Mouse (Mus musculus): Measurements from ENCODE around the gene Hoxa6. TPM values are rescaled to one million over a fixed set of nuclear protein-coding genes. Genes with fewer than 3 reads are reported as not detected.
A peak's percentile ranks its signal among the peaks of the same experiment; 100 is the strongest.

Hoxa6 gene
- polyA plus RNA-seq, 1 experiment from 2014 or later: 0.95 TPM

GRCm38 (mm10) chr6:52183311-52184080, 25.0 kb downstream of the Hoxa6 start:
- DNase-seq (ENCODE audit: low spot score): no peak
- 27% methylated on average over 10 of the region's 10 CpGs for WGBS
- Histone ChIP-seq H3K4me3 (ENCODE audit: low read depth, low read length) (no peak overlapping the region), H3K4me1 (ENCODE audit: insufficient read depth, low read depth, low read length) (0 out of 2 replicates have a peak, but pooled peaks cover 6% of the 10 kb centered on the region), H3K4me2 (replicated peaks; ENCODE audit: low read depth, low read length) (no peak overlapping the region), H3K36me3 (ENCODE audit: insufficient read depth, low read length) (no peaks in the 10 kb centered on the region), H3K9ac (replicated peaks; ENCODE audit: low read depth) (no peak overlapping the region), H3K27ac (ENCODE audit: low read length) (no peak overlapping the region), H3K9me3 (ENCODE audit: low read length) (no peaks in the 10 kb centered on the region), H3K27me3 (replicated peaks; ENCODE audit: insufficient read depth, low read length) (peaks cover 22% of the 10 kb centered on the region)
- no peak for ATAC-seq
- TF ChIP-seq EP300 (IDR thresholded peaks at IDR 0.05): no peak
- no peak for TF ChIP-seq CTCF (IDR thresholded peaks at IDR 0.05)

- H3K9ac ChIP-seq (replicated peaks; ENCODE audit: low read depth): no peak overlapping the region
- ATAC-seq (no peak), DNase-seq (ENCODE audit: low spot score) (no peak)
- H3K4me1 ChIP-seq (ENCODE audit: insufficient read depth, low read depth, low read length): 0 out of 2 replicates have a peak, but pooled peaks cover 6% of the 10 kb centered on the region
- no peak overlapping the region for H3K27ac ChIP-seq (ENCODE audit: low read length)
- no peaks in the 10 kb centered on the region for H3K9me3 ChIP-seq (ENCODE audit: low read length)
- TF ChIP-seq EP300 (IDR thresholded peaks at IDR 0.05): no peak
- TF ChIP-seq CTCF (IDR thresholded peaks at IDR 0.05): no peak
- WGBS: 61% methylated on average over 1 of the region's 1 CpGs
- H3K4me2 ChIP-seq (replicated peaks; ENCODE audit: low read depth, low read length): no peak overlapping the region
- no peaks in the 10 kb centered on the region for H3K36me3 ChIP-seq (ENCODE audit: insufficient read depth, low read length)
- peaks cover 22% of the 10 kb centered on the region for H3K27me3 ChIP-seq (replicated peaks; ENCODE audit: insufficient read depth, low read length)
- no peak overlapping the region for H3K4me3 ChIP-seq (ENCODE audit: low read depth, low read length)
These were observed 25.7 kb downstream of the Hoxa6 start for GRCm38 (mm10) chr6:52182793-52183192.

GRCm38 (mm10) chr6:52182030-52182429, 26.5 kb downstream of the Hoxa6 start:
- Histone ChIP-seq H3K9me3 (ENCODE audit: low read length) (no peaks in the 10 kb centered on the region), H3K36me3 (ENCODE audit: insufficient read depth, low read length) (no peaks in the 10 kb centered on the region), H3K4me1 (ENCODE audit: insufficient read depth, low read depth, low read length) (0 out of 2 replicates have a peak, but pooled peaks cover 6% of the 10 kb centered on the region), H3K4me3 (ENCODE audit: low read depth, low read length) (no peak overlapping the region), H3K9ac (replicated peaks; ENCODE audit: low read depth) (no peak overlapping the region), H3K4me2 (replicated peaks; ENCODE audit: low read depth, low read length) (no peak overlapping the region), H3K27me3 (replicated peaks; ENCODE audit: insufficient read depth, low read length) (peaks cover 19% of the 10 kb centered on the region), H3K27ac (ENCODE audit: low read length) (no peak overlapping the region)
- WGBS: 40% methylated on average over 2 of the region's 2 CpGs
- ATAC-seq (no peak), DNase-seq (ENCODE audit: low spot score) (no peak)
- no peak for TF ChIP-seq EP300 (IDR thresholded peaks at IDR 0.05)
- TF ChIP-seq CTCF (IDR thresholded peaks at IDR 0.05): no peak

- Histone ChIP-seq H3K4me1 (ENCODE audit: insufficient read depth, low read depth, low read length) (0 out of 2 replicates have a peak, but pooled peaks cover 6% of the 10 kb centered on the region), H3K4me2 (replicated peaks; ENCODE audit: low read depth, low read length) (peak overlapping the region; percentile 62), H3K4me3 (ENCODE audit: low read depth, low read length) (no peak overlapping the region), H3K27ac (ENCODE audit: low read length) (peak overlapping the region; percentile 39; the same call in 1 of the 2 replicates), H3K27me3 (replicated peaks; ENCODE audit: insufficient read depth, low read length) (peaks cover 15% of the 10 kb centered on the region), H3K9me3 (ENCODE audit: low read length) (no peaks in the 10 kb centered on the region), H3K36me3 (ENCODE audit: insufficient read depth, low read length) (no peaks in the 10 kb centered on the region), H3K9ac (replicated peaks; ENCODE audit: low read depth) (0 out of 2 replicates have a peak overlapping the region, but pooled peaks have one; percentile 65)
- TF ChIP-seq CTCF (IDR thresholded peaks at IDR 0.05) (no peak), EP300 (IDR thresholded peaks at IDR 0.05) (no peak)
- ATAC-seq: no peak
- DNase-seq (ENCODE audit: low spot score): no peak
- 29% methylated on average over 3 of the region's 3 CpGs for WGBS
These were observed 27.8 kb downstream of the Hoxa6 start for GRCm38 (mm10) chr6:52180726-52181125.

- DNase-seq (ENCODE audit: low spot score): no peak
- WGBS: 11% methylated on average over 11 of the region's 11 CpGs
- no peaks in the 10 kb centered on the region for H3K9me3 ChIP-seq (ENCODE audit: low read length)
- peaks cover 15% of the 10 kb centered on the region for H3K27me3 ChIP-seq (replicated peaks; ENCODE audit: insufficient read depth, low read length)
- peak overlapping the region; percentile 73 for H3K27ac ChIP-seq (ENCODE audit: low read length)
- peak overlapping the region; percentile 65 for H3K9ac ChIP-seq (replicated peaks; ENCODE audit: low read depth)
- TF ChIP-seq CTCF (IDR thresholded peaks at IDR 0.05) (no peak), EP300 (IDR thresholded peaks at IDR 0.05) (no peak)
- no peaks in the 10 kb centered on the region for H3K36me3 ChIP-seq (ENCODE audit: insufficient read depth, low read length)
- 0 out of 2 replicates have a peak, but pooled peaks cover 6% of the 10 kb centered on the region for H3K4me1 ChIP-seq (ENCODE audit: insufficient read depth, low read depth, low read length)
- H3K4me2 ChIP-seq (replicated peaks; ENCODE audit: low read depth, low read length): peak overlapping the region; percentile 62
- H3K4me3 ChIP-seq (ENCODE audit: low read depth, low read length): peak overlapping the region; percentile 56
- ATAC-seq: no peak
These were observed 28.3 kb downstream of the Hoxa6 start for GRCm38 (mm10) chr6:52180213-52180710.

- TF ChIP-seq CTCF (IDR thresholded peaks at IDR 0.05) (no peak), EP300 (IDR thresholded peaks at IDR 0.05) (no peak)
- 4% methylated on average over 10 of the region's 10 CpGs for WGBS
- ATAC-seq (no peak), DNase-seq (ENCODE audit: low spot score) (no peak)
- peak overlapping the region; percentile 62 for H3K4me2 ChIP-seq (replicated peaks; ENCODE audit: low read depth, low read length)
- H3K27ac ChIP-seq (ENCODE audit: low read length): peak overlapping the region; percentile 73
- peak overlapping the region; percentile 65 for H3K9ac ChIP-seq (replicated peaks; ENCODE audit: low read depth)
- H3K4me1 ChIP-seq (ENCODE audit: insufficient read depth, low read depth, low read length): 0 out of 2 replicates have a peak, but pooled peaks cover 3% of the 10 kb centered on the region
- no peaks in the 10 kb centered on the region for H3K9me3 ChIP-seq (ENCODE audit: low read length)
- peaks cover 15% of the 10 kb centered on the region for H3K27me3 ChIP-seq (replicated peaks; ENCODE audit: insufficient read depth, low read length)
- H3K36me3 ChIP-seq (ENCODE audit: insufficient read depth, low read length): no peaks in the 10 kb centered on the region
- H3K4me3 ChIP-seq (ENCODE audit: low read depth, low read length): peak overlapping the region; percentile 56
These were observed 28.8 kb downstream of the Hoxa6 start for GRCm38 (mm10) chr6:52179690-52180089.
